Mouse (Mus musculus) lung, embryonic 15.5 days (tissue): ENCODE results near the gene Ccdc47. TPM values are rescaled to one million over a fixed set of nuclear protein-coding genes. Genes with fewer than 3 reads are reported as not detected.
"Not testable (repeated sequence)": the region's sequence is repeated elsewhere in the genome, so short reads cannot be mapped to it uniquely, and the experiment has no call there.

Experiments used
- ATAC-seq: fragments of 200-750 bp; cut with Nextera tagmentation; 2 replicates; pipeline ENCODE4 v1.8.0; 2017; ENCODE audit warnings: moderate number of reproducible peaks, borderline replicate concordance; ENCODE audit not compliant: low FRiP score, low TSS enrichment; ENCODE audit errors: extremely low read depth
- H3K27ac ChIP-seq: fragments of 300-500 bp; sonication (generic); 2 replicates; pipeline ENCODE4 v1.5.1; 2015; ENCODE audit warnings: moderate library complexity, mild to moderate bottlenecking, inconsistent platforms
- H3K27me3 ChIP-seq: fragments of 300-500 bp; sonication (generic); 2 replicates; pipeline ENCODE4 v1.6.1; 2015; ENCODE audit warnings: inconsistent platforms
- H3K36me3 ChIP-seq: fragments of 300-500 bp; sonication (generic); 2 replicates; pipeline ENCODE4 v1.6.1; 2015; ENCODE audit warnings: inconsistent platforms
- H3K4me1 ChIP-seq: fragments of 300-500 bp; sonication (generic); 2 replicates; pipeline ENCODE4 v1.6.1; 2015; ENCODE audit warnings: inconsistent platforms
- H3K4me2 ChIP-seq: fragments of 300-500 bp; sonication (generic); 2 replicates; pipeline ENCODE4 v1.6.1; 2015; ENCODE audit warnings: inconsistent platforms, mild to moderate bottlenecking, moderate library complexity
- H3K4me3 ChIP-seq: fragments of 300-500 bp; sonication (generic); 2 replicates; pipeline ENCODE4 v1.5.1; 2015; ENCODE audit warnings: mild to moderate bottlenecking, inconsistent platforms
- H3K9ac ChIP-seq: fragments of 300-500 bp; sonication (generic); 2 replicates; pipeline ENCODE4 v1.6.1; 2015; ENCODE audit warnings: inconsistent platforms
- H3K9me3 ChIP-seq: fragments of 300-500 bp; sonication (generic); 2 replicates; pipeline ENCODE4 v1.6.1; 2016; ENCODE audit warnings: inconsistent platforms
- WGBS: fragments of 180-500 bp; shearing (Covaris S2); methylation state at CpG from one replicate; pipeline ENCODE4 v1.1.7; 2015; 5-methylcytosine and 5-hydroxymethylcytosine counted together
- polyA plus RNA-seq: library from polyadenylated mRNA; unstranded; fragments of >200 nt; fragmentation: Nextera tagmentation; extraction: Ambion mirVana; gene quantifications from 2 replicates; pipeline ENCODE4 v1.2.1, GENCODE M21; 2015

The Ccdc47 gene
- polyA plus RNA-seq, 1 experiment from 2014 or later = 88.7 TPM

DNA sequence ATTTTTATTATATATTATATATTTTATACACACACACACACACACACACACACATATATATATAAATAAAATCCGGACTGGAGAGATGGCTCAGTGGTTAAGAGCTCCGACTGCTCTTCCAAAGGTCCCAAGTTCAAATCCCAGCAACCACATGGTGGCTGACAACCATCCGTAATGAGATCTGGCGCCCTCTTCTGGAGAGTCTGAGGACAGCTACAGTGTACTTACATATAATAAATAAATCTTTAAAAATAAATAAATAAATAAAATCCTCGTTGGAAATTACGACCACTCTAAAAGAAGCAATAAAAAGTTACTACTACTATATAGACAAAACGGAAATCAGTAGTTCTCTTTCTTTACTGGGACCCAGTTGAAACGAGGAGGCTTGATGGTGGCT lies 17.8 kb upstream of the Ccdc47 start:
- peaks cover 74% of the 10 kb centered on the region for H3K36me3 ChIP-seq
- H3K9me3 ChIP-seq, H3K4me2 ChIP-seq, H3K27ac ChIP-seq, H3K4me1 ChIP-seq, H3K27me3 ChIP-seq, H3K4me3 ChIP-seq, H3K9ac ChIP-seq, ATAC-seq: not testable (repeated sequence)
- WGBS = 77% methylated on average over 8 of the region's 8 CpGs

DNA sequence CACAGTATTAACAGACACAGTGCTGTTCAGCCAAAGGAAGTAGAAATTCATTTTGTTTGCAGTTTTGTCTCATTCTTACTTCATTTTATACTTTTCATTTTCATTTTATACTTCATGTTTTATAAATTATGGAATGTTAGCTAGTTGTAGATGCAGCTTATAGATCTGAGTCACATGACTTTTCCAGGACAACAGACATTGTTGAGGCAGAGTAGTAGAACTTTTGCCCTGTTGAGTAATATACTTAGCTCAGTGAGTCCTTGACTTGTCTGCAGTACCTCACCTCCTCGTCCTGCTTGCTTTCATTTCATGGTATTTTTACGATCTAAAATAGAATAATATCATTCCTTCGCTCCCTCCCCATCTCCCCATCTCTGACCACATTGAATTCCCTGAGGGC lies 4.5 kb upstream of the Ccdc47 start:
- no peak overlapping the region for H3K4me2 ChIP-seq
- no peak overlapping the region for H3K27ac ChIP-seq
- H3K9me3 ChIP-seq = no peaks in the 10 kb centered on the region
- H3K27me3 ChIP-seq = no peaks in the 10 kb centered on the region
- H3K4me1 ChIP-seq = peaks cover 11% of the 10 kb centered on the region
- 88% methylated on average over 3 of the region's 3 CpGs for WGBS
- H3K4me3 ChIP-seq = no peak overlapping the region
- H3K36me3 ChIP-seq = peaks cover 17% of the 10 kb centered on the region
- ATAC-seq = no peak
- no peak overlapping the region for H3K9ac ChIP-seq

DNA sequence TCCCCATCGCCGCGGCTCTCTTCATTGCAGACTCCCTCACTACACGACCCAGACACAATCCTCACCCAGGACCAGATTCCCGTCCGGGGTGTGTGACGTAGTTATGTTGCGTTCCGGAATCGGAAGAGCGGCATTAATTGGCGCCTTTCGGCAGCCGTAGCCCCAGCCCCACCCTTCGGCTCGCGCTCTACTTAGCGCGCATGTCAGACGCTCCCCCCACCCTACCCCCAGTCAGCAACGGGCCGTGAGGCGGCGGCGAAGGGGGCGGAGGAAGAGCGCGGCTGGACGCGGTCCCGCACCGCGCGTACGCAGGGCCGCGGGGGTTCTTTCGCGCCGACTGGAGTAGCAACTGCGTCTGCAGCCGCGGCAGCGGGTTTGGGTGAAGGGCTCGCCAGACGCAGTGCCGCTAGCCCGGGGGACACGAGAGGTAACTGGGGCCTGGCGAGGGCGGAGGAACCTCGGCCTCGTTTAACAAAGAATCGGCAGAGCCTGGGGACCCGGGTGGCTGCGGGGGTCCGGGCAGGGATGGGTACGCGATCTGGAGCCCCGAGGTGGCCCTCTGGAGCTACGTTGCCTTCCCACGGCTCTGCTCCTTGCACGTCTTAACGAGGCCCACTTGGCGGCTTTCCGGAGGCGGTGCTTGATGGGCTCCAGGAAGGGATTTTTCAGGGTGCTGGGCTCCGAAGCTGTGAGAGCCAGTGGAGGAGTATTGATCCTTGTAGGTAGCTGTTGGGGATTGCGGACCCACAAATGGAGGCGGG lies 766 bp upstream of the Ccdc47 start, which contains the start of gene Ddx42:
Gene Ddx42, plus strand, starts transcription at position 197 of the 761 bp plus-strand sequence.
- Histone ChIP-seq H3K4me3 (peak within 1 kb of the TSS; percentile 99), H3K27me3 (no peaks in the 10 kb centered on the region), H3K27ac (peak within 1 kb of the TSS; percentile 99), H3K9me3 (no peaks in the 10 kb centered on the region), H3K4me1 (peaks cover 25% of the 10 kb centered on the region), H3K36me3 (peaks cover 14% of the 10 kb centered on the region), H3K4me2 (peak within 1 kb of the TSS; percentile 62), H3K9ac (peak within 1 kb of the TSS; percentile 99)
- peak; percentile 95 for ATAC-seq
- WGBS = under 1% methylated on average over 70 of the region's 70 CpGs

DNA sequence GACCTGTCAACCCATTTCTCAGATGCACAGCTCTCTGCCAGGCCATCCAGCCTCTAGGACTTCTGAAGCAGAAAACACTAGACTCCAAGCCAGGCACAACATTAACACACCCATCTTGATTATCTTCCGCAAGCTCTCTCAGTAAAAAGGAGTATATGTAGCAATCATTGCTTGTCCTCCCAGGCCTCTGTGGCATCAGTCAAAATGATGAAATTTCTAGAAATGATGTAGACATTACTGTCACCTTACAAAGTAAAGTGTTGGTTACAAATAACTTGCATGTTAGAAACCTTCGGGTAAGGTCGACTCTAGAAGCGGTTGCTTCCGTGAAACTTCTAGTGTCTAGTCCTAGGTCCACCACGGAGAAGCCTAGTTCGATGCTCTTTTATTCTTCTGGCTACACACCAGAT lies 689 bp downstream of the Ccdc47 start:
- WGBS = 21% methylated on average over 7 of the region's 7 CpGs
- Histone ChIP-seq H3K4me3 (peak overlapping the region; percentile 99), H3K27me3 (no peaks in the 10 kb centered on the region), H3K9me3 (no peaks in the 10 kb centered on the region), H3K4me1 (peaks cover 25% of the 10 kb centered on the region), H3K27ac (peak overlapping the region; percentile 99; the same call in 1 of the 2 replicates), H3K4me2 (peak overlapping the region; percentile 62), H3K9ac (peak overlapping the region; percentile 87), H3K36me3 (peaks cover 27% of the 10 kb centered on the region)
- ATAC-seq = no peak

DNA sequence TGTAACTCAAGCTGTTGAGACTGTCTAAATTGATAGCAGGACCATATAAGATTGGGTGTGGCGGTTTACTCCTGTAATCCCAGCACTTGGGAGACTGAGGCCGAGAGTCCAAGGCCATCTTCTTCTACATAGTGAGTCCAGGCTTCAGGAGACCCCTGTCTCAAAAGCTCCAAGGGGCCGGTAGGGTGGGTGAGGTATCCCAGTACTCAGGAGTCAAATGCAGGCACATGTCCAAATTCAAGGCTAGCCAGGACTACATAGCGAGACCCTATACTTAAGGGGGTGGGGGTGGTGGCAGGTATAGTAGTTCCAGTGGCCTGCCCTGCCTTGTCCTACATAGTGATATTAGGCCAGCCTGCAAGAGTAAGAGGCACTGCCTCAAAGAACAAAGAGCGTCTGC lies 1.3 kb downstream of the Ccdc47 start:
- peaks cover 32% of the 10 kb centered on the region for H3K36me3 ChIP-seq
- peak overlapping the region; percentile 87 for H3K9ac ChIP-seq
- H3K4me2 ChIP-seq = peak overlapping the region; percentile 62
- H3K27me3 ChIP-seq = no peaks in the 10 kb centered on the region
- H3K4me1 ChIP-seq = peaks cover 25% of the 10 kb centered on the region
- WGBS = 88% methylated on average over 5 of the region's 5 CpGs
- H3K9me3 ChIP-seq = no peaks in the 10 kb centered on the region
- peak overlapping the region; percentile 99; the same call in 1 of the 2 replicates for H3K4me3 ChIP-seq
- no peak for ATAC-seq
- H3K27ac ChIP-seq = no peak overlapping the region

DNA sequence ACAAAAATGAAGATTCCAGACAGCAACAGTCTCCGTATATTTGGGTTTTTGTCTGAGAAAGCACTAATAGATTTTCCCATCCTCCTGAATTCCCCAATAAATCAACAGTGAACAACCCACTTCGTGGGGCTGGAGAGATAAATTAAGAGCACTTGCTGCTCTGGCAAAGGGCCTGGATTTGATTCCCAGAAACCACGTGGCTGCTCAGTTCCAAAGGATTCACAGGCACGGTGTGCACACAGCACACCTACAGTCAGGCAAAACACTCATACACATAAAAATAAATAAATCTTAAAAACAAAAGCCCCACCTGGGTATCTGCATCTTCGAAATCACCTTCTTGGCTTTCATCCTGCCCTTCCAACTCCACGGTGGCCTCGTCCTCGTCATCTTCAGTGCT lies 3.4 kb downstream of the Ccdc47 start:
- no peak for ATAC-seq
- H3K4me3 ChIP-seq = no peak overlapping the region
- no peak overlapping the region for H3K27ac ChIP-seq
- H3K4me1 ChIP-seq = peaks cover 16% of the 10 kb centered on the region
- WGBS = 86% methylated on average over 8 of the region's 8 CpGs
- H3K4me2 ChIP-seq = no peak overlapping the region
- H3K36me3 ChIP-seq = peaks cover 51% of the 10 kb centered on the region
- no peak overlapping the region for H3K9ac ChIP-seq
- no peaks in the 10 kb centered on the region for H3K9me3 ChIP-seq
- H3K27me3 ChIP-seq = no peaks in the 10 kb centered on the region

DNA sequence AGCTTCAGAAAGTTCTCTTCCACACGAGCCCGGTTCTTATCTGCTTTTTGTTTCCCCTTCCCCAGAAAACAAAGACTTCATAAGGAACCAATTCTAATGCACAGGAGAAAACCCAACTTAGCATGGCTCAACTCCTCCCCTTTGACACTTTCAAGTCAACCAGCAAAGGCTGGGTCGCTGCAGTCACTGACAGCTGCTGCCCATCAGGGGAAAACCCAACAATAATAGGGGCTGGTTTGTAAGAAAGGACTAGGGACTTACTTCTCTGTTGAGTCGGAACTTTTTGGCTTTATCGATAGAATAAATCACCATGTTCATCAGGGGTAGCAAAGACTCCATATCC lies 14.1 kb downstream of the Ccdc47 start, which contains the start of gene Strada:
Gene Strada, minus strand, starts transcription at position 46 of the 343 bp plus-strand sequence.
- Histone ChIP-seq H3K4me3 (no peak within 1 kb of the TSS), H3K27me3 (no peaks in the 10 kb centered on the region), H3K4me1 (no peaks in the 10 kb centered on the region), H3K9ac (no peak within 1 kb of the TSS), H3K9me3 (no peaks in the 10 kb centered on the region), H3K27ac (no peak within 1 kb of the TSS), H3K4me2 (no peak within 1 kb of the TSS), H3K36me3 (peaks cover 75% of the 10 kb centered on the region)
- ATAC-seq = no peak
- WGBS = 78% methylated on average over 5 of the region's 5 CpGs

DNA sequence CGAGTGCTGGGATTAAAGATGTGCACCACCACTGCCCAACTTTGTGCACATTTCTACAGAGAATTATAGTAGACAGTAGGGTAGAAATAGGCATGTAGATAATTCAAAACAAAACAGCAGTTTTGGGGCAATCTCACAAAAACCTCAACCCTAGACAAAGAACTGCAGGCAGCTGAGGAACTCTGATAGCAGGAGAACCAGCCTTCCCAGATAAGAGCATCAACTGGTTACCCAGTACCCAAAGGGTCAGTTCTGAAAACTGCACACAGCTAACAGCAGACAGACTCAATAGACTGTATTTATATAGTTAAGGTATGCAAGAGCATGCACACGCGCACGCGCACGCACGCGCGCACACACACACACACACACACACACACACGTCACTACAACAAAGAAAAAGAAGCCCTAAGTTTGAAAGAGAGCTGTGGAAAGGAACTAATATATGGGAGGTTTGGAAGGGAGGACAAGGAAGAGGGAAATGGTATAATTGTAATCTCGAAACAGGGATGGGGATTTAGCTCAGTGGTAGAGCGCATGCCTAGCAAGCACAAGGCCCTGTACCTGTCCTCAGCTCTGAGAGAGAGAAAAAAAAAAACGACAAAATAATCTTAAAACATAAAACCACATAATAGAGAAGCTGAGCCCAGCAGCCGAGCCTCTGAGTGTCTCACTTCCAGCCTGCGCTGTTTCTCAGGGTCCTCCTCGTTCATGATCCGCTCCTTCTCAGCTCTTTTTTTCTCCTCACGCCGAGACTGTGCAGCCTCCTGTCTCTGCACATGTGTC lies 14.6 kb downstream of the Ccdc47 start:
- H3K9ac ChIP-seq = no peak overlapping the region
- no peak overlapping the region for H3K27ac ChIP-seq
- no peaks in the 10 kb centered on the region for H3K27me3 ChIP-seq
- no peaks in the 10 kb centered on the region for H3K4me1 ChIP-seq
- H3K4me3 ChIP-seq = no peak overlapping the region
- peaks cover 69% of the 10 kb centered on the region for H3K36me3 ChIP-seq
- ATAC-seq = no peak
- 93% methylated on average over 19 of the region's 19 CpGs for WGBS
- H3K9me3 ChIP-seq = no peaks in the 10 kb centered on the region
- no peak overlapping the region for H3K4me2 ChIP-seq

DNA sequence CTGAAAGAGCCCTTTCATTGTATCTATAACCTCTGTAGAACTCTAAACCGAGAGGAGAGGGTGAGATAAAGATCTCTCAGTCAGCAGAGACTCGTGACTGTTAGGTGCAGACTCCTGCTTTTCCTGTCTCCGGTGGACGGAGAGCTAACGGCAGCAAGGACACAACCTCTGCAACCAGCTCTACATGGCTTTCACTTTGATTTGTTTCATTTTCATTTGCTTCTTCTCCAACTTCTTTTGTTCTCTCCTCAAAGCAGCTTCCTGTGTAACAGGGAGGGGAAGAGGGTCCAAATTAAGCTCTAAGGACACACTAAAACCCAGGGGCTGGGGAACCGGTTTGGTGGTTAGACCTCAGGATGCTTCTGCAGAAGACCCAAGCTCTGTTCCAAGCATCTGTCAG lies 15.4 kb downstream of the Ccdc47 start:
- no peak overlapping the region for H3K4me2 ChIP-seq
- 74% methylated on average over 6 of the region's 6 CpGs for WGBS
- no peak for ATAC-seq
- no peak overlapping the region for H3K4me3 ChIP-seq
- H3K36me3 ChIP-seq = peaks cover 63% of the 10 kb centered on the region
- H3K27ac ChIP-seq = no peak overlapping the region
- no peaks in the 10 kb centered on the region for H3K27me3 ChIP-seq
- H3K4me1 ChIP-seq = no peaks in the 10 kb centered on the region
- no peaks in the 10 kb centered on the region for H3K9me3 ChIP-seq
- no peak overlapping the region for H3K9ac ChIP-seq

DNA sequence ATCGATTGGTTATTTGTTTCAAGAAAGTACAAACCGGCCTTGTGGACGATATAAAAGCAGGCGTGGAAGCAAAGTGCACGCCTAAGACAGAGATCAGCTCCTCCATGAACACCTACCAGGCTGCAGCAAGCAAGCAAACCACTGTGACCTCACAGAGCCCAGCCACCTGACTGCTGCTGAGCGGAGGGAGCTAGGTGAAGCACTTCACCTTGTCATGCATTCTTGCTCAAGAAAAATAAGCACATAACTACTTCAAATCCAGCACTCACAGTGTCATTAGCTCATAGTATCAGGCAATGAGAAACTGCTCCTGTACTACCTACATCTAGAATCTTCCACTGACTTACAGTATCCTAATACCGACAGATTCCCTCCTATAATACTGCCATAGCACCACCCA lies 16.1 kb downstream of the Ccdc47 start:
- not testable (repeated sequence) for ATAC-seq, H3K27ac ChIP-seq, H3K9me3 ChIP-seq, H3K27me3 ChIP-seq, H3K4me3 ChIP-seq, H3K9ac ChIP-seq, H3K4me1 ChIP-seq, H3K4me2 ChIP-seq
- H3K36me3 ChIP-seq = peaks cover 55% of the 10 kb centered on the region
- WGBS = 92% methylated on average over 7 of the region's 7 CpGs

DNA sequence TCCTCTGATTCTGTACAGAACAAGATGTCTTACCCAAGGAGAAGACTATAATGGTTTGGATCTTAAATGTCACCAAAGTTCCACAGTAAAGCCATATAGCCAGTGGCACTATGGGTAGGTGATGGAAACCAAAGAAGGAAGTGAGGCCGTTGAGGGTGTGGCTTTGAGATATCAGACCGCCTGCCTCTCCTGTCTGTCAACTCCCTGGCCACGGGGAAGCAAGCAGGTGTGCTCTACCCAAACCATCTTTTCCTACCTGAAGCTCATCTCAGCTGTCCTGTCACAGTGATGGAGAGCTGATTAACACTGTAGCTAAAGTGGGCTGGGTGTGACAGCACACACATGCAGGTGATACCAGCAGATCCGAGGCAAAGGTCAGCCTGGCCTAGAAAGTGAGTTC lies 17.9 kb downstream of the Ccdc47 start:
- Histone ChIP-seq H3K4me3 (no peak overlapping the region), H3K27ac (no peak overlapping the region), H3K27me3 (no peaks in the 10 kb centered on the region), H3K36me3 (peaks cover 45% of the 10 kb centered on the region), H3K4me2 (no peak overlapping the region), H3K9me3 (no peaks in the 10 kb centered on the region), H3K9ac (no peak overlapping the region), H3K4me1 (peaks cover 14% of the 10 kb centered on the region; the same call in 1 of the 2 replicates)
- WGBS = 72% methylated on average over 4 of the region's 4 CpGs
- ATAC-seq = no peak

DNA sequence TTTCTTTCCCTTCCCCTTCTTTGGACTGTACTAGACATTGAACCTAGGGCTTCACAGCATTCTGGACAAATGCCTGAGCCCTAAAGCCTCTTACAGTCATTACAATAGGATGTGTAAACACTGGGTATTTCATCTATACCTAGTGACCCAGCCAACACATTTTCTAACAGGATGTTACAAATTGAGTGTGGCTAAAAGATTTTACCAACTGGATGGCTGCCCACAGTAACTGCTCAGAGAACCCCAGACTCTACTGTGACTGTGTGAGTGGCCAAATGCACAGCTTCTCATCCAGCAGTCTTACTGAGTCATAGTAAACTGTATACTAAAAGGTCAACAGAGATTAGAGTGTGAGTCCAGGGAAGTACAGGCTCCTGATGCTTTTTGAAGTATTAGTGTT lies 20.8 kb downstream of the Ccdc47 start:
- Histone ChIP-seq H3K9me3 (no peaks in the 10 kb centered on the region), H3K4me3 (no peak overlapping the region), H3K4me1 (peaks cover 21% of the 10 kb centered on the region), H3K36me3 (peaks cover 18% of the 10 kb centered on the region), H3K9ac (no peak overlapping the region), H3K27me3 (no peaks in the 10 kb centered on the region), H3K27ac (peak overlapping the region; percentile 36; the same call in 1 of the 2 replicates), H3K4me2 (no peak overlapping the region)
- ATAC-seq = no peak
